Mouse (Mus musculus) midbrain, embryonic 11.5 days (tissue): ENCODE results near the gene Smtn. TPM values are rescaled to one million over a fixed set of nuclear protein-coding genes. Genes with fewer than 3 reads are reported as not detected.
A peak's percentile ranks its signal among the peaks of the same experiment; 100 is the strongest.

Experiments used
- ATAC-seq: fragments of 200-750 bp; cut with Nextera tagmentation; 2 replicates; pipeline ENCODE4 v1.8.0; 2017; ENCODE audit warnings: moderate TSS enrichment, moderate library complexity; ENCODE audit not compliant: low FRiP score
- DNase-seq: peaks from one replicate; pipeline ENCODE4 v3.0.0; 2015; ENCODE audit warnings: low spot score; ENCODE audit errors: missing footprints
- H3K27ac ChIP-seq: fragments of 300-500 bp; sonication (generic); 2 replicates; pipeline ENCODE4 v1.5.1; 2014; ENCODE audit warnings: low read depth, low read length
- H3K27me3 ChIP-seq: fragments of 300-500 bp; sonication (generic); 2 replicates; pipeline ENCODE4 v1.6.1; 2014; ENCODE audit warnings: mild to moderate bottlenecking, low read length, moderate library complexity, mixed read lengths; ENCODE audit not compliant: control insufficient read depth, insufficient read depth
- H3K36me3 ChIP-seq: fragments of 300-500 bp; sonication (generic); 2 replicates; pipeline ENCODE4 v1.6.1; 2014; ENCODE audit warnings: mild to moderate bottlenecking, low read length, moderate library complexity, mixed read lengths; ENCODE audit not compliant: control insufficient read depth, insufficient read depth
- H3K4me1 ChIP-seq: fragments of 300-500 bp; sonication (generic); 2 replicates; pipeline ENCODE4 v1.6.1; 2014; ENCODE audit warnings: low read length; ENCODE audit not compliant: control insufficient read depth, insufficient read depth
- H3K4me2 ChIP-seq: fragments of 300-500 bp; sonication (generic); 2 replicates; pipeline ENCODE4 v1.6.1; 2014; ENCODE audit warnings: mild to moderate bottlenecking, moderate library complexity
- H3K4me3 ChIP-seq: fragments of 300-500 bp; sonication (generic); 2 replicates; pipeline ENCODE4 v1.5.1; 2014; ENCODE audit warnings: low read depth, low read length
- H3K9ac ChIP-seq: fragments of 300-500 bp; sonication (generic); 2 replicates; pipeline ENCODE4 v1.6.1; 2014; ENCODE audit warnings: low read length
- H3K9me3 ChIP-seq: fragments of 300-500 bp; sonication (generic); 2 replicates; pipeline ENCODE4 v1.6.1; 2016; ENCODE audit warnings: low read length; ENCODE audit not compliant: control insufficient read depth
- WGBS: fragments of 180-500 bp; shearing (Covaris S2); extraction: QIAGEN DNeasy Blood & Tissue Kit; methylation state at CpG from one replicate; pipeline ENCODE4 v1.1.7; 2014; 5-methylcytosine and 5-hydroxymethylcytosine counted together
- polyA plus RNA-seq: library from polyadenylated mRNA; unstranded; fragments of >200 nt; fragmentation: Nextera tagmentation; extraction: Ambion mirVana; gene quantifications from 2 replicates; pipeline ENCODE4 v1.2.1, GENCODE M21; 2014

The Smtn gene
- polyA plus RNA-seq, 1 experiment from 2014 or later, result 27.1 TPM

GRCm38 (mm10) chr11:3541932-3542331, 1.5 kb upstream of the Smtn start:
- H3K27me3 ChIP-seq, result no peaks in the 10 kb centered on the region
- H3K36me3 ChIP-seq, result no peaks in the 10 kb centered on the region
- DNase-seq (no peak), ATAC-seq (no peak)
- peaks cover 3% of the 10 kb centered on the region; the same call in 1 of the 2 replicates for H3K9me3 ChIP-seq
- peaks cover 4% of the 10 kb centered on the region; the same call in 1 of the 2 replicates for H3K4me1 ChIP-seq
- no peak overlapping the region for H3K4me3 ChIP-seq
- no peak overlapping the region for H3K4me2 ChIP-seq
- no peak overlapping the region for H3K9ac ChIP-seq
- 73% methylated on average over 3 of the region's 3 CpGs for WGBS
- H3K27ac ChIP-seq, result no peak overlapping the region

- no peaks in the 10 kb centered on the region for H3K36me3 ChIP-seq
- 80% methylated on average over 4 of the region's 4 CpGs for WGBS
- H3K9ac ChIP-seq, result no peak overlapping the region
- peak overlapping the region; percentile 55; the same call in 1 of the 2 replicates for H3K4me3 ChIP-seq
- ATAC-seq (no peak), DNase-seq (no peak)
- H3K4me1 ChIP-seq, result peaks cover 12% of the 10 kb centered on the region
- H3K9me3 ChIP-seq, result peaks cover 3% of the 10 kb centered on the region; the same call in 1 of the 2 replicates
- H3K4me2 ChIP-seq, result peak overlapping the region; percentile 58
- no peak overlapping the region for H3K27ac ChIP-seq
- no peaks in the 10 kb centered on the region for H3K27me3 ChIP-seq
Observed at GRCm38 (mm10) chr11:3539826-3540196, 601 bp downstream of the Smtn start.

- WGBS, result 5% methylated on average over 33 of the region's 33 CpGs
- H3K36me3 ChIP-seq, result no peaks in the 10 kb centered on the region
- no peak overlapping the region for H3K27ac ChIP-seq
- H3K27me3 ChIP-seq, result no peaks in the 10 kb centered on the region
- ATAC-seq (peak; percentile 91), DNase-seq (peak; percentile 98)
- H3K9ac ChIP-seq, result peak overlapping the region; percentile 73
- peak overlapping the region; percentile 55 for H3K4me3 ChIP-seq
- H3K9me3 ChIP-seq, result no peaks in the 10 kb centered on the region; the same call in 1 of the 2 replicates
- peak overlapping the region; percentile 58 for H3K4me2 ChIP-seq
- H3K4me1 ChIP-seq, result peaks cover 12% of the 10 kb centered on the region
Observed at GRCm38 (mm10) chr11:3539111-3539825, 1.1 kb downstream of the Smtn start.

GRCm38 (mm10) chr11:3538341-3538740, 2.1 kb downstream of the Smtn start:
- H3K4me3 ChIP-seq, result peak overlapping the region; percentile 55
- ATAC-seq (no peak), DNase-seq (peak; percentile 84)
- H3K27ac ChIP-seq, result no peak overlapping the region
- H3K27me3 ChIP-seq, result no peaks in the 10 kb centered on the region
- peak overlapping the region; percentile 73 for H3K9ac ChIP-seq
- H3K4me1 ChIP-seq, result peaks cover 12% of the 10 kb centered on the region
- H3K36me3 ChIP-seq, result no peaks in the 10 kb centered on the region
- no peaks in the 10 kb centered on the region for H3K9me3 ChIP-seq
- 76% methylated on average over 4 of the region's 4 CpGs for WGBS
- H3K4me2 ChIP-seq, result peak overlapping the region; percentile 58

GRCm38 (mm10) chr11:3537711-3538110, 2.7 kb downstream of the Smtn start:
- 94% methylated on average over 3 of the region's 3 CpGs for WGBS
- DNase-seq, result no peak
- H3K27me3 ChIP-seq, result no peaks in the 10 kb centered on the region

GRCm38 (mm10) chr11:3536745-3537333, 3.6 kb downstream of the Smtn start:
- Histone ChIP-seq H3K27ac (no peak overlapping the region), H3K4me3 (no peak overlapping the region), H3K9me3 (no peaks in the 10 kb centered on the region), H3K4me1 (peaks cover 12% of the 10 kb centered on the region), H3K4me2 (no peak overlapping the region), H3K27me3 (no peaks in the 10 kb centered on the region), H3K9ac (no peak overlapping the region), H3K36me3 (peaks cover 3% of the 10 kb centered on the region; the same call in 1 of the 2 replicates)
- no peak for DNase-seq
- no peak for ATAC-seq
- WGBS, result 95% methylated on average over 5 of the region's 5 CpGs

More at GRCm38 (mm10) chr11:3537711-3538110, 2.7 kb downstream of the Smtn start:
- Histone ChIP-seq H3K4me1 (peaks cover 12% of the 10 kb centered on the region), H3K9me3 (no peaks in the 10 kb centered on the region), H3K36me3 (no peaks in the 10 kb centered on the region), H3K4me2 (peak overlapping the region; percentile 58), H3K27ac (no peak overlapping the region), H3K4me3 (peak overlapping the region; percentile 4; the same call in 1 of the 2 replicates), H3K9ac (0 out of 2 replicates have a peak overlapping the region, but pooled peaks have one; percentile 25)
- no peak for ATAC-seq

- Histone ChIP-seq H3K27ac (peak overlapping the region; percentile 55), H3K36me3 (peaks cover 3% of the 10 kb centered on the region; the same call in 1 of the 2 replicates), H3K4me1 (peaks cover 12% of the 10 kb centered on the region), H3K4me3 (peak overlapping the region; percentile 53), H3K4me2 (peak overlapping the region; percentile 89), H3K27me3 (no peaks in the 10 kb centered on the region), H3K9ac (peak overlapping the region; percentile 75), H3K9me3 (no peaks in the 10 kb centered on the region)
- ATAC-seq (no peak), DNase-seq (no peak)
- WGBS, result 57% methylated on average over 5 of the region's 5 CpGs
Observed at GRCm38 (mm10) chr11:3536082-3536481, 4.3 kb downstream of the Smtn start.

GRCm38 (mm10) chr11:3535406-3535986, 4.9 kb downstream of the Smtn start:
- Histone ChIP-seq H3K9ac (peak overlapping the region; percentile 75), H3K4me3 (peak overlapping the region; percentile 53), H3K27me3 (no peaks in the 10 kb centered on the region), H3K4me2 (peak overlapping the region; percentile 89), H3K36me3 (peaks cover 3% of the 10 kb centered on the region; the same call in 1 of the 2 replicates), H3K9me3 (no peaks in the 10 kb centered on the region), H3K4me1 (peaks cover 12% of the 10 kb centered on the region), H3K27ac (peak overlapping the region; percentile 55)
- peak; percentile 100 for DNase-seq
- peak; percentile 86 for ATAC-seq
- under 1% methylated on average over 35 of the region's 36 CpGs for WGBS

GRCm38 (mm10) chr11:3534956-3535355, 5.5 kb downstream of the Smtn start:
- peak overlapping the region; percentile 75 for H3K9ac ChIP-seq
- peaks cover 12% of the 10 kb centered on the region for H3K4me1 ChIP-seq
- no peaks in the 10 kb centered on the region for H3K9me3 ChIP-seq
- H3K4me3 ChIP-seq, result no peak overlapping the region
- H3K36me3 ChIP-seq, result peaks cover 3% of the 10 kb centered on the region; the same call in 1 of the 2 replicates
- no peak for DNase-seq
- peak overlapping the region; percentile 89 for H3K4me2 ChIP-seq
- no peaks in the 10 kb centered on the region for H3K27me3 ChIP-seq
- peak; percentile 6 for ATAC-seq
- H3K27ac ChIP-seq, result no peak overlapping the region
- 5% methylated on average over 8 of the region's 8 CpGs for WGBS
